Mouse (Mus musculus) kidney, adult 2 months (tissue): ENCODE measurements at regions not wholly inside any gene's neighbourhood (a gene's known extent, or its start where the extent isn't known, plus 50 kb on each side); places are given as distances from the start of the nearest gene placed in this dataset.

Experiments used
- CTCF ChIP-seq: fragments of 200-500 bp; conservative IDR thresholded peaks from 2 replicates; pipeline ENCODE4 v1.5.1; 2011; ENCODE audit warnings: low read depth, mild to moderate bottlenecking, control low read depth, low read length, moderate library complexity, mixed read lengths; ENCODE audit not compliant: insufficient read depth, insufficient read length
- POLR2A ChIP-seq: fragments of 200-500 bp; IDR thresholded peaks from one replicate; pipeline ENCODE4 v1.6.1; 2011; ENCODE audit warnings: low read depth, low read length, control low read depth

- no peak for TF ChIP-seq CTCF
- TF ChIP-seq POLR2A: no peak
Measured at GRCm38 (mm10) chr12:46405674-46406073, 413.1 kb downstream of the Nova1 start.
